Mouse (Mus musculus) heart, postnatal 0 days (tissue): ENCODE measurements around the gene Pnmal2.

ENCODE experiments used
- CTCF ChIP-seq: IDR thresholded peaks from 2 replicates; pipeline ENCODE4 v1.5.1; 2016; ENCODE audit warnings: antibody characterized with exemption, control low read depth, low read depth
- EP300 ChIP-seq: IDR thresholded peaks from 2 replicates; pipeline ENCODE4 v1.6.1; 2016; ENCODE audit warnings: antibody characterized with exemption, low read depth

DNA sequence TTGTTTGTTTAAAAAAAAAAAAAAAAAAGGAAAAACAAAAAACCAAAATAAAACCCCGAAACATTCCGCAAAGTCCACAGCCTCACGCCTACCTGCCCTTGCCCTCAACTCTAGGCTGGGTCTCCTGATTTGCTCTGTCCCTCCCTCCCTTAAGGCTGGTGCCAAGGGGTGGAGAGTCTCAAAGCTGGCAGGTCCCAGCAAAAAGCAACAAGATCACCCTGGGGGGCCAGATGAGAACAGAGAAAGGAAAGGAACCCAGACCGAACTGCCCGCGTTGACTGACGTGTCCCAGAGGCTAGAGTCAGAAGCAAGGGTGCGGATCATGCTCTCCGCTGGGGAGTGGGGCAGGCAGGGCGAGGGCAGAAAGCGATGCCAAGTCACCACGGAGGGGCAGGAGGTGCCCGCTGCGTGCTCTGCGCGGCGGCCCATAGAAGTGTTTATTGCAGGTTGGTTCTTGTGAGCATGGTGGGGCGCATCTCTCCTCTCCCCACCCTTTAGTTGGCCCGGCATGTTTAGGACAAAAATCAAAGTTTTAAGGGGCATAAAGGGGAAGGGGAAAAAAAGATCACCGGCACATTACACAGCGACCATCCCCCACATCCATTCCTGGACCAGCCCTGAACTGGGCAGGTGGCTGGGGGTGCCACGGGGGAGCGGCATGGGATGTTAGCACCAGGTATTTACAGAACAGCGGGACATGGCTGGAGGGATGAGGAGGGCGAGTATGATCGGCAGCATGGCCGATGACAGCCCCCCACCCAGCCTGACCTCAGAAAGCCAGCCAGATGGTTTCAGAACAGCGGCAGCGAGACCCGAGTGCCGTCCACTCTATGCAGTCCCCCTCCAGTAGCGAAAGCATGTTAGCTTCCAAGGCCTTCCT, 28.8 kb upstream of the Pnmal2 start:
- no peak for TF ChIP-seq CTCF
- TF ChIP-seq EP300 = no peak
